Mouse (Mus musculus) ES-Bruce4 (cell line): ENCODE measurements around the gene Homer3.

ENCODE experiments used
- CTCF ChIP-seq: IDR thresholded peaks from one replicate; pipeline ENCODE4 v1.8.1; 2011; ENCODE audit warnings: low read depth, low read length
- EP300 ChIP-seq: IDR thresholded peaks from 2 replicates; pipeline ENCODE4 v1.6.1; 2011; ENCODE audit warnings: low read depth, low read length; ENCODE audit not compliant: insufficient read depth
- POLR2A ChIP-seq: IDR thresholded peaks from one replicate; pipeline ENCODE4 v1.8.1; 2011; ENCODE audit warnings: low read length; ENCODE audit not compliant: insufficient read depth

DNA sequence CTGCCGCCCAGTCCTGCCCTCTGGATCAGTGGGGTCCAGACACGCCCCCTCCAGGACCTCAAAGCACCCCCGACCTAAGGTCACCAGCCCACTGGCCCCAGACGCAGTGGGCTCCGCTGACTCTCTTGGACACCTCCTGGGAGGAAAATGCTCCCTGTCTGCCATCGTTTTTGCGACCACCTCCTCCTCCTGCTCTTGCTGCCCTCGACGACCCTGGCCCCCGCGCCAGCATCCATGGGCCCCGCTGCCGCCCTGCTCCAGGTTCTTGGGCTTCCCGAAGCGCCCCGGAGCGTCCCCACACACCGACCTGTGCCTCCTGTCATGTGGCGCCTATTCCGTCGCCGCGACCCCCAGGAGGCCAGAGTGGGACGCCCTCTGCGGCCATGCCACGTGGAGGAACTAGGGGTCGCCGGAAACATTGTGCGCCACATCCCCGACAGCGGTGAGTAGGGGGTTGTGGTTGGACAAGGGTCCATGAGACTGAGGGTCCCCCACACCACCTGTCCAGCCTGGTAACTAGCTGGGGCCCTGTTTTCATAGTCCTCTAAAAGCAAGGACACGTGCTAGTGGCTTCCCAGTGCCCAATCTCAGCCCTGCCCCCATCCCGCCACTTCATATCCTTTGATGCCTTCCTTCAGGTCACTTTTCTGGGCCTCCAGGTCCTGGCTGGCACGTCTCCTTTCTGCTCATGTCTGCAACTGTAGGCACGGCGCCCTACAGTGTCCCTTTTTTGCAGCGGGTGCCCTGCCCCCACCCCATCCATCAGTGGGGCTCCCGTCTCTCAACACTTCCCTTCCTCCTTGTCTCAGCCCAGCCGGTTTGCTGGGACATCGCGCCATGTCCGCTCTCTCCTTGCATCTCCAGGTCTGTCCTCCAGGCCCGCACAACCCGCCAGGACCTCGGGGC is 47.5 kb downstream of the Homer3 start:
- TF ChIP-seq CTCF (no peak), POLR2A (no peak), EP300 (0 out of 2 replicates have a peak, but pooled peaks have one; percentile 12)
